Mouse (Mus musculus): Measurements from ENCODE around the gene Myo16.

- no peak for TF ChIP-seq CTCF (IDR thresholded peaks at IDR 0.05)
- TF ChIP-seq EP300 (IDR thresholded peaks at IDR 0.05; ENCODE audit: insufficient read depth, low read depth, low read length), result no peak
- no peak for TF ChIP-seq POLR2A (IDR thresholded peaks at IDR 0.05; ENCODE audit: insufficient read depth, low read depth, low read length)
Observed at GRCm38 (mm10) chr8:10538319-10538718, 384.6 kb downstream of the Myo16 start.

Measured in heart, adult 2 months (tissue).